Mouse (Mus musculus) retina, postnatal 7 days (tissue): ENCODE data around the gene Obox2.
"Not testable (repeated sequence)": the region's sequence is repeated elsewhere in the genome, so short reads cannot be mapped to it uniquely, and the experiment has no call there.

ENCODE experiments used
- DNase-seq: peaks from one replicate; pipeline ENCODE4 v3.0.0-alpha.2; 2012; ENCODE audit warnings: low read depth, low spot score

The Obox2 gene

DNA sequence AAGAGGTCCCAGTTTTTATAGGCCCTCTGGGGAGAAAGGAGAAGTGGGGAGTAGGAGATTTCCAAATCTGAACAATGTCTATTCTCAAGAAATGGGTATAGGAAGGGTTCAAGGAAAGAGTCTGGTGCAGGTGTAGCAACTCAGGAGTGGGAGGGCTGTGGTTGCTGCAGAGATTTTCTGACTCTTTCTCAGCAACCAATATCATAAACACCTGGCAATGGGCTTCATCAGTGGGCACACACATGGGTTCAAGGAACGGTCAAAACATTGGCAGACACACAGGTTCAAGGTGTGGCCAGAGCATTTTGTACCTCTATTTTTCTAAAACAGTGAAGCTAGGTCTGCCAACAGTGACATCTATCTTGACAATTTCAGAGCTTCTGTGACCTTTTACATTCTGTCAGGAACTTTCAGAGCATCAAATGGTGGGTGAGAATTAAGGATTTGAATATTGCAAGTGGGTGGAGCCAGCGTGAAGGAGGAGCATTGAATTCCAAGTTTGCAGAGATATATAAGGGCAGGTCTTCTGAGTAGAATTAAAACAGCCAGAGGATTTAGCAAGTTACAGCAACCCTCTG is at the start of gene Obox2, which contains the start of gene Obox1:
Obox2 (plus strand) TSS at position 301 of the 578 bp plus-strand sequence.
Obox1 (plus strand) TSS at position 528 of the 578 bp plus-strand sequence.
- not testable (repeated sequence) for DNase-seq

DNA sequence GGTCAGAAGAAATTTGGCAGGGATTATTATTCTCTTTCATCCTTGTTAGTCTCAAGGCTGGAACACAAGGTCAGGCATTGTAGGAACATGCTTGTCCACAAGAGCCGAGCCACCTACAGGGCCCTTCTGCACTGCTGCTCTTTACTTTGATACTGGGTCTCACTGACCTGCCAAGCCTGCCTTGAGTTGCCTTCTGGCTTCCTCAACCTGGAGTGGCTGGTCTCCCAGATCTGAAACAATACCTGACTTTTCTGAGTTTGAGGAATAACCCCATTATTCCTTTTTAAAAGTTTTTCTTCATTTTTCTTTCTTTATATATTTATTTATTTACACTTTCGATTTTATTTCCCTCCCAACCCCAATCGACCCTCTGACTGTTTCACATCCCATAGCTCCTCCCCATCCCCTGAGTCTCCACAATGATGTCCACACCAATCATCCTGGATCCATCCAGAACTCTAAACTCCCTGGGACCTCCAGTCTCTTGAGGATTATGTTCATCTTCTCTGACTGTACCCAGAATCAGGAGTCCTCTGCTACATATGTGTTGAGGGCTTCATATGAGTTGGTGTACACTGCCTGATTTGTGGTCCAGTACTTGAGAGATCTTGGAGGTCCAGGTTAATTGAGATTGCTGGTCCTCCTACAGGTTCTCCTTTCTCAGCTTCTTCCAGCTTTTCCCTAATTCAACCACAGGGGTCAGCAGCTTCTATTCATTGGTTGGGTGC is 10.8 kb downstream of the Obox2 start:
- not testable (repeated sequence) for DNase-seq

DNA sequence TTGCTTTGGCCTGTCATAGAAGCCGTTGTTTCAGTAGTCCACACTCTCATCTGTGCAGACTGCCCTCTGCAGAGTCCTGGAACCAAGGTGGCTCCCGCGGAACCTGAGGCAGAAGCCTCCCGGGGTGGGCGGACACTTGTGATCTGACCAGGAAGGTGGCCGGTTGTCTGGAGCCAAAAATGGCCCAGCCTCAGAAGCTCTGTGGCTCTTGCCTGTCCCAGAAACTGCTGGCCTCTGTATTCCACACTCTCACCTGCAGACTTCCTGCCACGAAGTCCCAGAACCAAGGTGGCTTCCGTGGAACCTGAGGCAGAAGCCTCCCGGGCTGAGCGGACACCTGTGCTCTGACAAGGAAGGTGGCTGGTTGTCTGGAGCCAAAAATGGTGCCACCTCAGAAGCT is 18.3 kb downstream of the Obox2 start:
- DNase-seq = not testable (repeated sequence)

DNA sequence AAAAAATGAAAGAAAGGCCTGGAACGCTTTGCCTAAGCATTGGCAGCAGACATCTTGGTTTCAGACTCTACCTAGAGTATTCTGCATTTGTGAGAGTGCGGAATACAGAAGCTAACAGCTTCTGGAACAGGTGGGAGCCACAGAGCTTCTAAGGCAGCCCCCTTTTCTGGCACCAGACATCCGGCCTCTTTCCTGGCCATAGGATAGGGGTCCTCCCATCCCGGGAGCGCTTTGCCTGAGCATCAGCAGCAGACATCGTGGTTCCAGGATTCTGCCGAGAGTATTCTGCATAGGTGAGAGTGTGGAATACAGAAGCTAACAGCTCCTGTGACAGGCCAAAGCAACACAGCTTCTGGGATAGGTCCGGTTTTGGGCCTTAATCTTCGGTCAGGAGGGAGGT is 29.5 kb downstream of the Obox2 start:
- DNase-seq = not testable (repeated sequence)

DNA sequence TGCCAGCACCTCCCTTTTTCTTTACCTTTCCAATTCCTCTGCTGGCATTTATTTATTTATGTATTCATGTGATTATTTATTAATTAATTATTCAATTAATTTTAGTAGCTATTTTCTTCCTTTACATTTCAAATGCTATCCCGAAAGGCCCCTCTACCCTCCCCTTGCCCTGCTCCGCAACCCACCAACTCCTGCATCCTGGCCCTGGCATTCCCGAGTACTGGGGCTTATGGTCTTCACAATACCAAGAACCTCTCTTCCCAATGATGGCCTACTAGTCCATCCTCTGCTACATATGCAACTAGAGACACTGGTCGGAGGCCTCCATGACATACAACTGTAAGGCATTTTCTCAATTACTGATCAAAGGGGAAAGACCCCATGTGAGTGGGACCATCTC is 37.0 kb downstream of the Obox2 start:
- not testable (repeated sequence) for DNase-seq
